Mouse (Mus musculus) E14TG2a.4 (cell line): ENCODE data around the gene D630003M21Rik.

ENCODE experiments used
- CTCF ChIP-seq: conservative IDR thresholded peaks from 2 replicates; pipeline ENCODE4 v1.5.1; 2014; ENCODE audit warnings: low read length
- NANOG ChIP-seq: IDR thresholded peaks from 2 replicates; pipeline ENCODE4 v1.6.1; 2014; ENCODE audit warnings: borderline replicate concordance, low read length, mixed read lengths

GRCm38 (mm10) chr2:158133050-158133449 lies 96.0 kb downstream of the D630003M21Rik start:
- TF ChIP-seq CTCF, result no peak
- TF ChIP-seq NANOG, result no peak
